Mouse (Mus musculus) cortical plate, adult 2 months (tissue): ENCODE measurements around the gene Papss2.

Source experiments
- CTCF ChIP-seq: fragments of 200-500 bp; IDR thresholded peaks from 2 replicates; pipeline ENCODE4 v1.5.1; 2011; ENCODE audit warnings: mild to moderate bottlenecking, control low read depth, low read length; ENCODE audit not compliant: insufficient read depth; ENCODE audit errors: extremely low read depth
- POLR2A ChIP-seq: fragments of 200-500 bp; IDR thresholded peaks from 2 replicates; pipeline ENCODE4 v1.6.1; 2011; ENCODE audit warnings: mild to moderate bottlenecking, low read length, control low read depth; ENCODE audit not compliant: insufficient read depth; ENCODE audit errors: extremely low read depth

DNA sequence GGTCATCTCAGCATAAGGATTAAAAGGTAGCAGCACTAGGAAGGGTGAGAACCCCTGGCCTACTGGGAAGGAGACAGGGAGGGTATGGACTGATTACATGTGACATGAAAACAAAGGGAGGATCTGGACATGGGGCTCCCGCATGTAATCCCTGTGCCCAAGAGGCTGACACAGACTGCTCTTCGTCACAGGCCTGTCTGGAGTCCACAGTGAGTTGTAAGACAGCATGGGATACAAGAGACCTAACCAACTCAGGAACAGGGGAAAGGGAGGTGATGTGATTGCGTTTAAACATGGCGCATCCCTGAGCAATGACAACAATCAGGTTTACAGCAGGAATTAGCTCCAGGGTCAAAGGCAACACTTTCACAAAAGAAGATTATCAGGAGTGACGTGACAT lies 113.4 kb downstream of the Papss2 start:
- TF ChIP-seq CTCF (no peak), POLR2A (no peak)
